Mouse (Mus musculus) midbrain, embryonic 11.5 days (tissue): ENCODE data around the gene Ropn1. TPM values are rescaled to one million over a fixed set of nuclear protein-coding genes. Genes with fewer than 3 reads are reported as not detected.

Experiments used
- ATAC-seq: fragments of 200-750 bp; cut with Nextera tagmentation; 2 replicates; pipeline ENCODE4 v1.8.0; 2017; ENCODE audit warnings: moderate TSS enrichment, moderate library complexity; ENCODE audit not compliant: low FRiP score
- DNase-seq: peaks from one replicate; pipeline ENCODE4 v3.0.0; 2015; ENCODE audit warnings: low spot score; ENCODE audit errors: missing footprints
- H3K27ac ChIP-seq: fragments of 300-500 bp; sonication (generic); 2 replicates; pipeline ENCODE4 v1.5.1; 2014; ENCODE audit warnings: low read depth, low read length
- H3K27me3 ChIP-seq: fragments of 300-500 bp; sonication (generic); 2 replicates; pipeline ENCODE4 v1.6.1; 2014; ENCODE audit warnings: mild to moderate bottlenecking, low read length, moderate library complexity, mixed read lengths; ENCODE audit not compliant: control insufficient read depth, insufficient read depth
- H3K36me3 ChIP-seq: fragments of 300-500 bp; sonication (generic); 2 replicates; pipeline ENCODE4 v1.6.1; 2014; ENCODE audit warnings: mild to moderate bottlenecking, low read length, moderate library complexity, mixed read lengths; ENCODE audit not compliant: control insufficient read depth, insufficient read depth
- H3K4me1 ChIP-seq: fragments of 300-500 bp; sonication (generic); 2 replicates; pipeline ENCODE4 v1.6.1; 2014; ENCODE audit warnings: low read length; ENCODE audit not compliant: control insufficient read depth, insufficient read depth
- H3K4me2 ChIP-seq: fragments of 300-500 bp; sonication (generic); 2 replicates; pipeline ENCODE4 v1.6.1; 2014; ENCODE audit warnings: mild to moderate bottlenecking, moderate library complexity
- H3K4me3 ChIP-seq: fragments of 300-500 bp; sonication (generic); 2 replicates; pipeline ENCODE4 v1.5.1; 2014; ENCODE audit warnings: low read depth, low read length
- H3K9ac ChIP-seq: fragments of 300-500 bp; sonication (generic); 2 replicates; pipeline ENCODE4 v1.6.1; 2014; ENCODE audit warnings: low read length
- H3K9me3 ChIP-seq: fragments of 300-500 bp; sonication (generic); 2 replicates; pipeline ENCODE4 v1.6.1; 2016; ENCODE audit warnings: low read length; ENCODE audit not compliant: control insufficient read depth
- WGBS: fragments of 180-500 bp; shearing (Covaris S2); extraction: QIAGEN DNeasy Blood & Tissue Kit; methylation state at CpG from one replicate; pipeline ENCODE4 v1.1.7; 2014; 5-methylcytosine and 5-hydroxymethylcytosine counted together
- polyA plus RNA-seq: library from polyadenylated mRNA; unstranded; fragments of >200 nt; fragmentation: Nextera tagmentation; extraction: Ambion mirVana; gene quantifications from 2 replicates; pipeline ENCODE4 v1.2.1, GENCODE M21; 2014

Ropn1 gene
- not detected in 2 replicates for polyA plus RNA-seq

DNA sequence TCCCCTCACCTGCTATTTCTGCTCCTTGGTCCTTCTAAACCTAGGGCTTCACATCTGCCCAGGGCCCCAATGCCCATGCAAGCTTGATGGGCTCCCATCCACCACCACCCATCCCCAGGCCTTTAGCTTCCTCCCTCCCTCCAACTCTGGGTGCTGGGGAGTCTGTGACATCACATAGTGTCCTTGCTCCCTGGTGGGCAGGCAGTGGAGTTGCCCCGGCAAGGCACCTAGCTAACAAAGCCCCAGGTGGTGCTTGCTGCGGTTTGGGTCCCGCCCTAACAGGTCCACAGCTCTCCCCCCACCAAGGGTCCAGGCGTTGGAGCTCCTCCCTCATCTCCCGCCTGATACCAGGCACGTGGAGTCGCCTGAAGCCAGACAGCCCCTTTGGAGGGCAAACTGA lies at the start of gene Ropn1:
TSS of gene Ropn1 (plus strand) at position 301 of the 400 bp plus-strand sequence.
- H3K27me3 ChIP-seq: no peaks in the 10 kb centered on the region
- no peak within 1 kb of the TSS for H3K4me2 ChIP-seq
- 60% methylated on average over 7 of the region's 7 CpGs for WGBS
- no peak within 1 kb of the TSS for H3K4me3 ChIP-seq
- ATAC-seq: no peak
- no peaks in the 10 kb centered on the region for H3K9me3 ChIP-seq
- DNase-seq: no peak
- no peak within 1 kb of the TSS for H3K9ac ChIP-seq
- H3K36me3 ChIP-seq: no peaks in the 10 kb centered on the region
- no peaks in the 10 kb centered on the region for H3K4me1 ChIP-seq
- no peak within 1 kb of the TSS for H3K27ac ChIP-seq

- Histone ChIP-seq H3K9ac (no peak overlapping the region), H3K4me2 (no peak overlapping the region), H3K27ac (no peak overlapping the region), H3K4me3 (no peak overlapping the region), H3K36me3 (no peaks in the 10 kb centered on the region), H3K9me3 (no peaks in the 10 kb centered on the region), H3K27me3 (no peaks in the 10 kb centered on the region), H3K4me1 (no peaks in the 10 kb centered on the region)
- DNase-seq (no peak), ATAC-seq (no peak)
- 76% methylated on average over 4 of the region's 4 CpGs for WGBS
These were observed 47.8 kb upstream of the Ropn1 start for GRCm38 (mm10) chr16:34601954-34602353.

GRCm38 (mm10) chr16:34603076-34603475 lies 46.6 kb upstream of the Ropn1 start:
- H3K36me3 ChIP-seq: no peaks in the 10 kb centered on the region
- ATAC-seq: no peak
- H3K4me3 ChIP-seq: no peak overlapping the region
- no peak for DNase-seq
- no peak overlapping the region for H3K4me2 ChIP-seq
- WGBS: 87% methylated on average over 4 of the region's 4 CpGs
- no peaks in the 10 kb centered on the region for H3K4me1 ChIP-seq
- no peaks in the 10 kb centered on the region for H3K27me3 ChIP-seq
- no peak overlapping the region for H3K9ac ChIP-seq
- H3K27ac ChIP-seq: no peak overlapping the region
- no peaks in the 10 kb centered on the region for H3K9me3 ChIP-seq

GRCm38 (mm10) chr16:34603854-34604253 lies 45.9 kb upstream of the Ropn1 start:
- H3K27ac ChIP-seq: no peak overlapping the region
- H3K9ac ChIP-seq: no peak overlapping the region
- no peak overlapping the region for H3K4me2 ChIP-seq
- ATAC-seq (no peak), DNase-seq (no peak)
- H3K4me1 ChIP-seq: no peaks in the 10 kb centered on the region
- H3K4me3 ChIP-seq: no peak overlapping the region
- no peaks in the 10 kb centered on the region for H3K9me3 ChIP-seq
- 77% methylated on average over 6 of the region's 6 CpGs for WGBS
- no peaks in the 10 kb centered on the region for H3K36me3 ChIP-seq
- no peaks in the 10 kb centered on the region for H3K27me3 ChIP-seq

DNA sequence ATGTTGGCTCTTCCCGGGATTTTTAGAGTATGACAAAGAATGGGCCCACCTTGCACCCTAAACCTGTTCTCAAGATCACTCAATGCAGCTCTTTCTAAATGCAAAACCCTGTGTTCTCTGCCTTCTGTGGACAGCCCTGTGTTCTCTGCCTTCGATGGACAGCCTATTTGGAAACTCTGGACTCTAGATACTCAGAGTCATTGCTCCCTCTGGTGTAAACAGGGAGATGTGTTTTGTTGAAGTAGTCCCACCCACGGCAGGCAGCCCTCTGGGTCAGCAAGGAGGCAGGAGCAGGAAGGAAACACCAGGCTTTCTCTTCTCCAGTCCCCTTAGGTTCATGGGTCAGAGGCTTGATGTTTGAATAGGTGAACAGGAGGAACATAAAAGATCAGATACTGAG lies 44.0 kb upstream of the Ropn1 start:
- ATAC-seq: no peak

GRCm38 (mm10) chr16:34610137-34610536 lies 39.6 kb upstream of the Ropn1 start:
- Histone ChIP-seq H3K36me3 (no peaks in the 10 kb centered on the region), H3K4me2 (no peak overlapping the region), H3K4me3 (no peak overlapping the region), H3K27me3 (no peaks in the 10 kb centered on the region), H3K27ac (no peak overlapping the region), H3K9ac (no peak overlapping the region), H3K4me1 (no peaks in the 10 kb centered on the region), H3K9me3 (no peaks in the 10 kb centered on the region)
- WGBS: 88% methylated on average over 1 of the region's 1 CpGs
- DNase-seq (no peak), ATAC-seq (no peak)

More for the DNA sequence above, 44.0 kb upstream of the Ropn1 start:
- Histone ChIP-seq H3K9ac (no peak overlapping the region), H3K9me3 (no peaks in the 10 kb centered on the region), H3K4me3 (no peak overlapping the region), H3K4me1 (no peaks in the 10 kb centered on the region), H3K4me2 (no peak overlapping the region), H3K27ac (no peak overlapping the region), H3K36me3 (no peaks in the 10 kb centered on the region), H3K27me3 (no peaks in the 10 kb centered on the region)
- DNase-seq: no peak
- 41% methylated on average over 3 of the region's 3 CpGs for WGBS

GRCm38 (mm10) chr16:34614021-34614420 lies 35.7 kb upstream of the Ropn1 start:
- 91% methylated on average over 2 of the region's 2 CpGs for WGBS
- DNase-seq (no peak), ATAC-seq (no peak)

DNA sequence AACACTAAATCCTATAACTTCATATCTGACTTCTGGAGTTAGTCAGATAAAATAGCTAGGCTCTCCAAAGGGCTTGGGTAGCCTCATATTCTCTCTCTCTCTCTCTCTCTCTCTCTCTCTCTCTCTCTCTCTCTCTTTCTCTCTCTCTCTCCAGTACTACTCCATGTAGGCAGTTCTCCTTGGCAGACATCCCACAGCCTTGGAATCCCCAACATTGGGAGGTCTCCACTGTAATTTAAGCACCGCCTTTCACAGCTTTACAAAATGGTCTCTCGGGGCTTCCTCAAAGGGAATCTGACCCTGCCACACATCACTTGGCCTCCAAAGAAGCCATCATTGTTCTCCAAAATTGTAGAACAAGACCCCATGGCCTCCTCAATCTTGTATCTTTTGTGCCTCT lies 22.1 kb upstream of the Ropn1 start:
- ATAC-seq: no peak
- no peak for DNase-seq
- WGBS: 76% methylated on average over 2 of the region's 2 CpGs
- H3K4me3 ChIP-seq: no peak overlapping the region
- no peaks in the 10 kb centered on the region for H3K27me3 ChIP-seq
- no peaks in the 10 kb centered on the region for H3K36me3 ChIP-seq
- H3K4me2 ChIP-seq: no peak overlapping the region
- no peaks in the 10 kb centered on the region for H3K4me1 ChIP-seq
- no peak overlapping the region for H3K9ac ChIP-seq
- H3K27ac ChIP-seq: no peak overlapping the region
- H3K9me3 ChIP-seq: no peaks in the 10 kb centered on the region

More at GRCm38 (mm10) chr16:34614021-34614420, 35.7 kb upstream of the Ropn1 start:
- no peaks in the 10 kb centered on the region for H3K36me3 ChIP-seq
- H3K9me3 ChIP-seq: no peaks in the 10 kb centered on the region
- no peak overlapping the region for H3K4me2 ChIP-seq
- no peak overlapping the region for H3K27ac ChIP-seq
- H3K9ac ChIP-seq: no peak overlapping the region
- H3K4me1 ChIP-seq: no peaks in the 10 kb centered on the region
- H3K27me3 ChIP-seq: no peaks in the 10 kb centered on the region
- no peak overlapping the region for H3K4me3 ChIP-seq

DNA sequence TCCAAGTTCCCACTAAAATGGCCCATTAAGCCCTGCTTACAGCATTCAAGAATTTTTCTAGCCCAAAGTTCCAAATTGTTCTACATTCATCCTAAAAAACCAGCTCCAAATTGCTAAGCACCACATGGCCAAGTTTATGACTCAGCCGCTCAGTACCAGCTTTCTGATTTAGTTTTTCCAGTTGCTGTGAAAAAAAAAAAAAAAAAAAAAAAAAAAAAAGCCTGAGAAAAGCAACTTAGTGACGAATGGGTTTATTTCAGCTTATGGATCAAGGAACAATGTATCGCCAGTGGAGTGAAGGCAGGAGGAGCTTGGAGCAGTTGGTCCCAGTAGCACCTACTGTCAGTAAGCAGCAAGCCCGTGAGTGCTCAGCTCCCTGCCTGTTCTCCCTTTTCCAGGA lies 21.3 kb upstream of the Ropn1 start:
- Histone ChIP-seq H3K4me3 (no peak overlapping the region), H3K27ac (no peak overlapping the region), H3K9ac (no peak overlapping the region), H3K27me3 (no peaks in the 10 kb centered on the region), H3K4me1 (no peaks in the 10 kb centered on the region), H3K9me3 (no peaks in the 10 kb centered on the region), H3K4me2 (no peak overlapping the region), H3K36me3 (no peaks in the 10 kb centered on the region)
- DNase-seq (no peak), ATAC-seq (no peak)
- 89% methylated on average over 4 of the region's 4 CpGs for WGBS

- no peaks in the 10 kb centered on the region for H3K27me3 ChIP-seq
- H3K9ac ChIP-seq: no peak overlapping the region
- no peak overlapping the region for H3K4me2 ChIP-seq
- H3K4me3 ChIP-seq: no peak overlapping the region
- H3K27ac ChIP-seq: no peak overlapping the region
- no peaks in the 10 kb centered on the region for H3K9me3 ChIP-seq
- 75% methylated on average over 3 of the region's 3 CpGs for WGBS
- no peak for DNase-seq
- ATAC-seq: no peak
- H3K36me3 ChIP-seq: no peaks in the 10 kb centered on the region
- H3K4me1 ChIP-seq: no peaks in the 10 kb centered on the region
These were observed 14.2 kb upstream of the Ropn1 start for GRCm38 (mm10) chr16:34635557-34635956.
